Mouse (Mus musculus) T-helper 1 cell (primary cell): Measurements from ENCODE around the gene Zfp326.

Source experiments
- in situ Hi-C: fragments of 300-600 bp; cut with MboI, MseI; formaldehyde crosslinking; loops from one replicate; pipeline ENCODE4 v1.15.1; 2025; ENCODE audit warnings: high pct_unique_total_duplicates

Zfp326 gene

GRCm38 (mm10) chr5:105876068-105876924 lies at the start of gene Zfp326:
Zfp326 (plus strand) TSS chr5:105876565.
- in situ Hi-C loops: no loop called here

DNA sequence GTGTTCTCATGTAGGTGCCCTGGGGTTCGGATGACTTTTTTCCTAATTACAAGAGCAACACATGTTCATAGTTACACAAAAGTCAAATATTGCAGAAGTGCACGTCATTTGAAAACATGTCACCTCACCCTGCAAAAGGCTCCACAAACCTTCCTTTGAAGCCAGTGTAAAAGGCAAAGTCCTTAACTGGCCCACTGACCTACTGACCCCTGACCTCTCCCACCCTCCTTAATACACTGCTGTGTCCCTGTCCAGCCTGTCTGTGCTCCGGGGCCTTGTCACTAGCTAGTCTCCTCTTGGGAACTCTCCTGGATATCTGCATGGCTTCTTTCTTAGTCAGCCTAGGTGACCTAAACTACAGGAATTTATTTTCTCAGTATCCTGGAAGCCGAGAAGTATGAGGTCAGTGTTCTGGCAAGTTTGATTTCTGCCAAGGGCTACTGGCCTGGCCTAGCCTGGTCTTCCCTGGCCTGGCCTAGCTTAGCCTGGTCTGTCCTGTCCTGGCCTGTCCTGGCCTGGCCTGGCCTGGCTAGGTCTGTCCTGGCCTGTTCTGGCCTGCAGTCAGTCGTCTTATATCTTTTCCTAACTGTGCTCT lies 49.4 kb upstream of the Zfp326 start:
- in situ Hi-C loops: no loop called here

GRCm38 (mm10) chr5:105828050-105828449 lies 48.3 kb upstream of the Zfp326 start:
- in situ Hi-C loops: no loop called here

DNA sequence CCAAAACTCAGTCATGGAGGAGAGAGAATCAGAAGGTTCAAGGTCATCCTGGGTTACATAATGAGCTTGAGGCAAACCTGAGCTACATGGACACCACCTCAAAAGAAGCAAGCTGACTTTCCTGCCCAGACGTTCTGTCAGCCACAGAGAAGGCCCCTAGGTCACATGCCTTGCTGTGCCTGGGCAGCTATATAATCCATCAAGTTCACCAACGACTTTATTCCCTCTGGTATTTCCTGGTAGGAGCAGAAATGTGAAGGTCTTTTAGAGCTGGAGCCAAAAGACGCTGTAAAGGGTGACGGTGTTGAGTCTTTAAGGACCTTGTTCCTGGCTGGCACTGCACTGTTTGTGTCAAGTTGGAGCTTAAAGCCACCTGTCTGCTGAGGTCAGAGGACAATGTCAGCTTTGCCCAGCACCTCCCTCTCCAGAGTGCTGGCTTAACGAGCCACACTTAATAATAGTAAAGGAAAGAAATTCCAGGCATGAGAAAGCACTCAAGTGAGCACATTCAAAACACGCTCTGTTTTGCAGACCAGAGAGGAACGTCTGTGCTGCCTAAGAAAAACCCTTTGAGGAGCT lies 47.3 kb upstream of the Zfp326 start:
- in situ Hi-C loops: no loop called here

- in situ Hi-C loops: no loop called here
Observed at GRCm38 (mm10) chr5:105832140-105832539, 44.2 kb upstream of the Zfp326 start.

GRCm38 (mm10) chr5:105833923-105834322 lies 42.4 kb upstream of the Zfp326 start:
- in situ Hi-C loops: no loop called here

GRCm38 (mm10) chr5:105836006-105836405 lies 40.4 kb upstream of the Zfp326 start:
- in situ Hi-C loops: no loop called here

- in situ Hi-C loops: no loop called here
Observed at GRCm38 (mm10) chr5:105839740-105840310, 36.5 kb upstream of the Zfp326 start.

DNA sequence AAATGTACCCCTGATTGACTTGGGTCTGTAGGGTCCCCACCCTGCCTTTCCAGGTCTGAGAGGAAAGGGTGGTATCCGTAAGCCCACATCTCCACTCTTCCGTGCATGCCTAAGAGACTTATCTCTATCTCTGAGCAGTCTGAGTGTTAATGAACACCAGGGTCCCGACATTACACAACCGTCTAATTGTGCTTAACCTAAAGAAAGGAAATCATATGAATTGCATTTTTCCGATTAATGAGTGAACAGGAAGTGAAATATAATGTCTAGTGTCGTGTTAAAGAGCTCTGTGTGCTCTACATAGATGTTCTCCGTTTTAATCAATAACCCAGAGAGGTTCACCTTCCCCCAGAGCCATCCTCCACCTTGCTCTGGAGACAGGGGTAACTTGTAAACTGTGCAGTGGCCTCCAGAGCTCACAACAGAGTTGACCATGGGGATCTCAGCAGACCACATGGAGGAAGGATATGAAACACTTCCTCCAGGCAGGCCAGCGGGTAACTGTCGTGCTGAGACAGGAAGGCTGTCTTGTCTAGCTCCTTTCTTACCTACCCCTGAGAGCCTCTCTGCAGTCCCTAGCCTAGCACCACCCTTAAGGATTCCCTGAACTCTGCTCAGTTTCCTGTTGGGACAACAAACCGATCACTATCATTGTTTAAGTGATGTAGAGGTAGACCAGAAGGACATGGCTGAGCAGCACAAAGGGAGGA lies 32.2 kb upstream of the Zfp326 start:
- in situ Hi-C loops: no loop called here

- in situ Hi-C loops: no loop called here
Observed at GRCm38 (mm10) chr5:105845041-105845440, 31.3 kb upstream of the Zfp326 start.

DNA sequence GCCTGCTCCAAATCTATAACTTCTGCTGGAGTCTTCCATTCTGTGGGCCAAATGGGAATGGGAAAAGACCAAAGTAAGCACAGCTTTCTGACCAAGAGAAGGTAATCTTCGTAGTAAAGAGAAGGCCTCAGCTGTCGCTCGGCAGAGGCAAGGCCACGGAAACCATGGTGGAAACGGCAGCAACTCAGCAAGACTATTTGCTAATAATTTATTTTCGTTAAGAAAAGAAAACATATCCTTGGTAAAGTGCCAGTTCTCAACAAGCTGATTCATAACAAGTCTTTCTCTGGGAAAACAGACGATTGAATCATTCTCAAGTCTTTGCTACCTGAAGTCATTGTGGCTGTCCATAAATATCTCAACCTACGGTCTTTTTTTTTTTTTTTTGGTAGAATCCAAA lies 28.6 kb upstream of the Zfp326 start:
- in situ Hi-C loops: no loop called here

DNA sequence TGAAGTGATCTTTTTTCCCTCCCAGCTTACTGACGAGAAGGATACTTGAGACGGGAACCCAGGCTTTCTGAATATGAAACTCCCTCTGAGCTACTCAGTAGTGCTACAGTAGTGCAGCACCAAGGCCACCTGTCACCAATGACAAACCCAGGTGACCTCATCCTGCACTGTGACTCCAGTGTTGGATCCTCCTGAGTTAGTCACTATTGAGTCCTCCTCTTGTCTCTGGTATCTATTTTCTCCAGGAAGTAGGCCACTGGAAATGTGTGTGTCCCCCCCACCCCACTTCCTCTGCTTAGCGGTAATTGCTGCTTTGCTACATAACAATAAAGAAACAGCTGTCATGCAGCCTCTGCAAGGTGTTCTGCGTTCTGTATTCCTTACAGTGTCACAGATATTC lies 27.1 kb upstream of the Zfp326 start:
- in situ Hi-C loops: no loop called here

- in situ Hi-C loops: no loop called here
Observed at GRCm38 (mm10) chr5:105849643-105850042, 26.7 kb upstream of the Zfp326 start.

DNA sequence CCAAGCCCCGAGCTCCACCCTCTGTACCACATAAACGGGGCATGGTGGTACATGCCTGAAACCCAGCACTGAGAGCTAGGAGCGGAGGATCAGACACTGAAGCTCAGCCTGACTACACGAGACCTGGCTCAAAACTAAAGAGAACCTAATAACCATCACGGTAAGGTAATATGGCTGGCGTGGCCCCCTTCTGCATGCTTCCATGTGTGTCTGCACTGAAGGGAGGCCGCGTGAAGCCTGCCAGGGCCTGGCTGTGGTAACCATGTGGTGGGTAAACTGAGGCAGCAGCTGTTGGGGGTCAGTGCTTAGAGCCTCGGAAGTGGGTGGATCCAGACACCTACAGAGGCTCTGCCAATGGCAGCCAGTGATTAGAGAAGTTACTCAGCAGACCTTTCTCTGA lies 23.1 kb upstream of the Zfp326 start:
- in situ Hi-C loops: no loop called here

DNA sequence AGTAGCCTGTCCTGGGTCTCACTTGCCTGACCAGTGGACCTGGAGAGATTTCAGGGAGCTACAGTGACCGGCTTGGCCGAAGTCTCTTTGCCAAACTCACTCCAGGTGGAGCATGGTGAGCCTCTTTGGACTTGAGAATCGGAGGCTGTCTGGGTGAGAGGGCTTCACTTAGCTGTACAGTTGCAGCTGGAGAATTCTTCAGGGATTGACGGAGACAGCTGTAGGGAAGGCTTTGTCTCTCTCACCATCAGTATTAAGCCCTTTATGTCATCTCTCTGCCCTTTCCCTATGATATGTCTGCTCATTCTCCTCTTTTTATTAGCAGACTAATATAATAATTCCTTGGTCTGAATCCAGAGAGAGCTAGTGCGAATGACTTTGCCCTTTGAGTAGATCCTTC lies 18.9 kb upstream of the Zfp326 start:
- in situ Hi-C loops: no loop called here

- in situ Hi-C loops: no loop called here
Observed at GRCm38 (mm10) chr5:105858754-105859694, 17.3 kb upstream of the Zfp326 start.

DNA sequence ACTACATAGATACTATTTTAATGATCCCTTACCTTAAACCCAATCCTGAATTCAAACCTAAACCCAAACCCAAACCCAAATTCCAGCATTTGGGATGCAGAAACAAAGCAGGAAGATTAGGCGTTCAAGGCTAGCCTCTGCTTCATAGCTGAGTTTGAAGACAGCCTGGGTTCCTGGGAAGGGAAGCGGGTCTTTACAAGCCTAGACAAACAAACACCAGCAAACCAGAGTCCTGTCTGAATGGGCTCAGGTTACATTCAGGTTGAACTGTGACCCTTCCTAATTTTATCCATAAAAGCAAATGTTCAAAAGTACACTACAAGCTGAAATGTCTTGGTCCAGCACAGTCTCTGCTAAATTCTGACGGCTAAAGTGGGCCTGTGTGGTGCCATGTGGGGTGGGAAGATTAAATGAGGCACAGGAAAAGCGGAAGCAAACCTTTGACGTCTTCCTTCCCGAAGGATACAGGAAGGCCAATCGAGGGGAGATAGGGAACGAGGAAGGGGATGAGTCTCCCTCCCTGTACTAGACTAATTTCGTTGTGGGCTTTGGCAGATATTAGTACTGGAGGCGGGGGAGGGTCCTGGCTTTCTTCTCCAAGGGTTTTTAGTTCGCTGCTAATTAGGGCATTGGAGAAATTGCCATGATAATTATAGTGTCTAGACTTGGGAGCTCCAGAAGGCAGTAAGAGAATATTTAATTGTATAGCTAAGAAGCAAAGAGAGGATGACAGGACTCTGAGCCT lies 16.5 kb upstream of the Zfp326 start:
- in situ Hi-C loops: no loop called here

DNA sequence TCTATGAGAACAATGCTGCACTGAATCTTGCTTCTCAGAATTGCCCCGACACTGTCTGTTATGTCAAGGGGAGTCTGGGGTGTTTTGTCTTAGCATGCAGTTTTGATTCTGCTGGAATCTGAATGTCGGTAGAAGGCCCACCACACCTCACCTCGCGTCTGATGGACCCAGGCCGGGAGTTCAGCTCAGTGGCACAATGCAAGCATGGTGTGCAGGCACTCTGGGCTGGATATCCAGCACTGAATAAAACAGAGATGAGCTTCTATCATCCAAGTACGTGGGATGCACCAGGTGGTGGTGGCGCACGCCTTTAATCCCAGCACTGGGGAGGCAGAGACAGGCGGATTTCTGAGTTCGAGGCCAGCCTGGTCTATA lies 15.9 kb upstream of the Zfp326 start:
- in situ Hi-C loops: no loop called here

DNA sequence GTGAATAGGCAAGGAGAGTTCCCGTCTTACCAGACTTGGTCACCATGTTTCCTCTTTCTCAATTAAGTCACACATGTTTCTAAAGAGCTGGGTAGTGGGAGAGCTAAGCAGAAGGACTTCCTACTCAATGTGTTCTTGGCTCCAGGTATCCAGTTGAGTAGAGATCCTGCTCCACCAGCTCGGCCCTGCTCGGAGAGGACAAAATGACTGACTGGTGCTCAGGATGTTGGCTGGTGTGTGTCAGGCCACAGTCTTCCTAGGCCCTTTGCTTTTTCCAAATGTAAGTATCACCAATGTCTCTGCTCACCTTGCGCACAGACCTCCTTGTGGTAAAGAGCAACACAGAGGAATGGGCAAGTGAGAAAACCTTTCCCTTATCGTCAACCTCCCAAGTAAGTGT lies 14.7 kb upstream of the Zfp326 start:
- in situ Hi-C loops: no loop called here

DNA sequence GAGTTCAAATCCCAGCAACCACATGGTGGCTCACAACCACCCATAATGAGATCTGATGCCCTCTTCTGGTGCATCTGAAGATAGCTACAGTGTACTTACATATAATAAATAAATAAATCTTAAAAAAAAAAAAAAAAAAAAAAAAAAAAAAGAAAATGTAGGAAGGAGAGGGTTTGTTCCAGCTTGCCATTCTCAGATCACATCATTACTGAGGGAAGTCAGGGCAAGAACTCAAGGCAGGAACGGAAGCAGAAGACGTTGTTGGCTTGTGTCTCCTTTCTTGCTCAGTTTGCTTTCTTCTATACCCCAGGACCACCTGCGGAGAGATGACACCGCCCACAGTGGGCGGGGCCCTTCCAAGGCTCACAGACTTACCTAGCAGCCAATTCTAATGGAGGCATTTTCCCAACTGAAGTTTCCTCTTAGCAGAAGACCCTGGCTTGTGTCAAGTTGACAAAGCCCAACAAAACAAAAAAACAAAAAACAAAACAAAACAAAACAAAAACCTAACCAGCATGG lies 11.2 kb upstream of the Zfp326 start:
- in situ Hi-C loops: loop anchor here (5.0 kb wide), 2 partner anchors 168 to 458 kb away; partner anchors contain the start of gene Lrrc8d
